Mouse (Mus musculus) large intestine, adult 2 months (tissue): ENCODE data around the gene Syt1. TPM values are rescaled to one million over a fixed set of nuclear protein-coding genes. Genes with fewer than 3 reads are reported as not detected.

Experiments used
- DNase-seq: peaks from one replicate; pipeline ENCODE4 v3.0.0-alpha.2; 2012; ENCODE audit warnings: low read depth, low spot score
- WGBS: fragments of 180-500 bp; shearing (Covaris S2); methylation state at CpG from one replicate; pipeline ENCODE4 v1.1.7; 2018; 5-methylcytosine and 5-hydroxymethylcytosine counted together
- polyA plus RNA-seq: library from polyadenylated mRNA; depleted of rRNA; stranded (reverse); fragments of >200 nt; gene quantifications from 2 replicates; pipeline ENCODE4 v1.2.3, GENCODE M21; 2012

Gene Syt1
- polyA plus RNA-seq, 1 experiment, result 0.88 TPM

- no peak for DNase-seq
- 68% methylated on average over 4 of the region's 4 CpGs for WGBS
Measured at GRCm38 (mm10) chr10:108889084-108889483, 121.7 kb downstream of the Syt1 start.

- DNase-seq, result no peak
Measured at GRCm38 (mm10) chr10:108886781-108887180, 124.0 kb downstream of the Syt1 start.

GRCm38 (mm10) chr10:108885769-108886168, 125.0 kb downstream of the Syt1 start:
- DNase-seq, result no peak
- WGBS, result 83% methylated on average over 1 of the region's 1 CpGs

- DNase-seq, result no peak
- WGBS, result 83% methylated on average over 1 of the region's 1 CpGs
Measured at GRCm38 (mm10) chr10:108884520-108884919, 126.3 kb downstream of the Syt1 start.

- 85% methylated on average over 2 of the region's 2 CpGs for WGBS
Measured at GRCm38 (mm10) chr10:108880372-108880771, 130.4 kb downstream of the Syt1 start.

GRCm38 (mm10) chr10:108875730-108876129, 135.1 kb downstream of the Syt1 start:
- 81% methylated on average over 5 of the region's 5 CpGs for WGBS
- no peak for DNase-seq

More at GRCm38 (mm10) chr10:108880372-108880771, 130.4 kb downstream of the Syt1 start:
- no peak for DNase-seq

GRCm38 (mm10) chr10:108874687-108875086, 136.1 kb downstream of the Syt1 start:
- DNase-seq, result no peak
- WGBS, result 65% methylated on average over 4 of the region's 4 CpGs

- WGBS, result 95% methylated on average over 6 of the region's 6 CpGs
- no peak for DNase-seq
Measured at GRCm38 (mm10) chr10:108872359-108872758, 138.4 kb downstream of the Syt1 start.

GRCm38 (mm10) chr10:108870586-108870985, 140.2 kb downstream of the Syt1 start:
- DNase-seq, result no peak
- WGBS, result 90% methylated on average over 4 of the region's 4 CpGs

GRCm38 (mm10) chr10:108868136-108868535, 142.6 kb downstream of the Syt1 start:
- peak; percentile 8 for DNase-seq
- 36% methylated on average over 4 of the region's 4 CpGs for WGBS

GRCm38 (mm10) chr10:108867202-108867601, 143.6 kb downstream of the Syt1 start:
- no peak for DNase-seq
- 47% methylated on average over 6 of the region's 6 CpGs for WGBS

- DNase-seq, result no peak
- WGBS, result 92% methylated on average over 4 of the region's 4 CpGs
Measured at GRCm38 (mm10) chr10:108865586-108865985, 145.2 kb downstream of the Syt1 start.

GRCm38 (mm10) chr10:108855986-108856385, 154.8 kb downstream of the Syt1 start:
- no peak for DNase-seq
- WGBS, result 85% methylated on average over 6 of the region's 6 CpGs

GRCm38 (mm10) chr10:108852757-108853156, 158.0 kb downstream of the Syt1 start:
- DNase-seq, result no peak
- 71% methylated on average over 4 of the region's 4 CpGs for WGBS

- no peak for DNase-seq
- WGBS, result 89% methylated on average over 1 of the region's 1 CpGs
Measured at GRCm38 (mm10) chr10:108837434-108837833, 173.3 kb downstream of the Syt1 start.

GRCm38 (mm10) chr10:108832248-108832647, 178.5 kb downstream of the Syt1 start:
- WGBS, result 72% methylated on average over 6 of the region's 6 CpGs

GRCm38 (mm10) chr10:108831801-108832200, 179.0 kb downstream of the Syt1 start:
- no peak for DNase-seq
- 71% methylated on average over 6 of the region's 6 CpGs for WGBS

More at GRCm38 (mm10) chr10:108832248-108832647, 178.5 kb downstream of the Syt1 start:
- DNase-seq, result no peak

GRCm38 (mm10) chr10:108822273-108822672, 188.5 kb downstream of the Syt1 start:
- DNase-seq, result no peak
- WGBS, result 86% methylated on average over 6 of the region's 6 CpGs

GRCm38 (mm10) chr10:108815339-108815738, 195.4 kb downstream of the Syt1 start:
- no peak for DNase-seq
- 43% methylated on average over 6 of the region's 6 CpGs for WGBS

- no peak for DNase-seq
- 57% methylated on average over 1 of the region's 1 CpGs for WGBS
Measured at GRCm38 (mm10) chr10:108804380-108804779, 206.4 kb downstream of the Syt1 start.

GRCm38 (mm10) chr10:108800776-108801175, 210.0 kb downstream of the Syt1 start:
- no peak for DNase-seq
- WGBS, result 87% methylated on average over 7 of the region's 7 CpGs

GRCm38 (mm10) chr10:108798826-108799225, 212.0 kb downstream of the Syt1 start:
- DNase-seq, result no peak
- 71% methylated on average over 4 of the region's 4 CpGs for WGBS
